Mouse (Mus musculus): Measurements from ENCODE around the gene Creg1. TPM values are rescaled to one million over a fixed set of nuclear protein-coding genes. Genes with fewer than 3 reads are reported as not detected.

Creg1 gene
- polyA plus RNA-seq, 1 experiment from 2014 or later, result 244 TPM

- Histone ChIP-seq H3K9me3 (ENCODE audit: control insufficient read depth, low read length) (no peaks in the 10 kb centered on the region), H3K9ac (ENCODE audit: low read depth, low read length) (no peak overlapping the region), H3K4me3 (ENCODE audit: low read depth, low read length) (no peak overlapping the region), H3K4me2 (no peak overlapping the region), H3K27ac (ENCODE audit: low read depth, low read length) (no peak overlapping the region), H3K36me3 (ENCODE audit: control insufficient read depth, insufficient read depth, low read length) (no peaks in the 10 kb centered on the region), H3K4me1 (replicated peaks; ENCODE audit: control insufficient read depth, insufficient read depth, low read length) (0 out of 2 replicates have a peak, but pooled peaks cover 2% of the 10 kb centered on the region), H3K27me3 (replicated peaks; ENCODE audit: control insufficient read depth, insufficient read depth, low read length) (no peaks in the 10 kb centered on the region)
- ATAC-seq (replicated peaks; ENCODE audit: low FRiP score) (no peak), DNase-seq (ENCODE audit: low spot score) (no peak)
- WGBS, result 70% methylated on average over 2 of the region's 2 CpGs
Observed at GRCm38 (mm10) chr1:165810633-165811032, 47.1 kb downstream of the Creg1 start.

GRCm38 (mm10) chr1:165811170-165811569, 47.6 kb downstream of the Creg1 start:
- no peak overlapping the region for H3K4me3 ChIP-seq (ENCODE audit: low read depth, low read length)
- DNase-seq (ENCODE audit: low spot score) (no peak), ATAC-seq (replicated peaks; ENCODE audit: low FRiP score) (peak; percentile 47; the same call in 1 of the 2 replicates)
- no peak overlapping the region for H3K27ac ChIP-seq (ENCODE audit: low read depth, low read length)
- 46% methylated on average over 5 of the region's 5 CpGs for WGBS
- H3K4me2 ChIP-seq, result no peak overlapping the region
- H3K36me3 ChIP-seq (ENCODE audit: control insufficient read depth, insufficient read depth, low read length), result no peaks in the 10 kb centered on the region
- no peak overlapping the region for H3K9ac ChIP-seq (ENCODE audit: low read depth, low read length)
- H3K27me3 ChIP-seq (replicated peaks; ENCODE audit: control insufficient read depth, insufficient read depth, low read length), result no peaks in the 10 kb centered on the region
- no peaks in the 10 kb centered on the region for H3K9me3 ChIP-seq (ENCODE audit: control insufficient read depth, low read length)
- 0 out of 2 replicates have a peak, but pooled peaks cover 2% of the 10 kb centered on the region for H3K4me1 ChIP-seq (replicated peaks; ENCODE audit: control insufficient read depth, insufficient read depth, low read length)

GRCm38 (mm10) chr1:165812775-165813174, 49.2 kb downstream of the Creg1 start:
- Histone ChIP-seq H3K27ac (ENCODE audit: low read depth, low read length) (no peak overlapping the region), H3K27me3 (replicated peaks; ENCODE audit: control insufficient read depth, insufficient read depth, low read length) (no peaks in the 10 kb centered on the region), H3K4me1 (replicated peaks; ENCODE audit: control insufficient read depth, insufficient read depth, low read length) (peaks cover 8% of the 10 kb centered on the region), H3K9me3 (ENCODE audit: control insufficient read depth, low read length) (no peaks in the 10 kb centered on the region), H3K36me3 (ENCODE audit: control insufficient read depth, insufficient read depth, low read length) (no peaks in the 10 kb centered on the region), H3K9ac (ENCODE audit: low read depth, low read length) (no peak overlapping the region), H3K4me2 (no peak overlapping the region), H3K4me3 (ENCODE audit: low read depth, low read length) (no peak overlapping the region)
- DNase-seq (ENCODE audit: low spot score), result no peak
- WGBS, result 80% methylated on average over 3 of the region's 3 CpGs
- no peak for ATAC-seq (replicated peaks; ENCODE audit: low FRiP score)

- Histone ChIP-seq H3K36me3 (ENCODE audit: control insufficient read depth, insufficient read depth, low read length) (no peaks in the 10 kb centered on the region), H3K4me1 (replicated peaks; ENCODE audit: control insufficient read depth, insufficient read depth, low read length) (peaks cover 22% of the 10 kb centered on the region), H3K9ac (ENCODE audit: low read depth, low read length) (no peak overlapping the region), H3K4me3 (ENCODE audit: low read depth, low read length) (no peak overlapping the region), H3K27me3 (replicated peaks; ENCODE audit: control insufficient read depth, insufficient read depth, low read length) (no peaks in the 10 kb centered on the region), H3K27ac (ENCODE audit: low read depth, low read length) (no peak overlapping the region), H3K4me2 (no peak overlapping the region), H3K9me3 (ENCODE audit: control insufficient read depth, low read length) (no peaks in the 10 kb centered on the region)
- no peak for DNase-seq (ENCODE audit: low spot score)
- no peak for ATAC-seq (replicated peaks; ENCODE audit: low FRiP score)
- WGBS, result 57% methylated on average over 7 of the region's 7 CpGs
Observed at GRCm38 (mm10) chr1:165814116-165814515, 50.6 kb downstream of the Creg1 start.

GRCm38 (mm10) chr1:165814521-165815278, 51.2 kb downstream of the Creg1 start:
- Histone ChIP-seq H3K27ac (ENCODE audit: low read depth, low read length) (no peak overlapping the region), H3K36me3 (ENCODE audit: control insufficient read depth, insufficient read depth, low read length) (no peaks in the 10 kb centered on the region), H3K4me3 (ENCODE audit: low read depth, low read length) (no peak overlapping the region), H3K4me1 (replicated peaks; ENCODE audit: control insufficient read depth, insufficient read depth, low read length) (peaks cover 24% of the 10 kb centered on the region), H3K4me2 (no peak overlapping the region), H3K9ac (ENCODE audit: low read depth, low read length) (no peak overlapping the region), H3K27me3 (replicated peaks; ENCODE audit: control insufficient read depth, insufficient read depth, low read length) (no peaks in the 10 kb centered on the region), H3K9me3 (ENCODE audit: control insufficient read depth, low read length) (no peaks in the 10 kb centered on the region)
- DNase-seq (ENCODE audit: low spot score) (no peak), ATAC-seq (replicated peaks; ENCODE audit: low FRiP score) (no peak)
- WGBS, result 57% methylated on average over 14 of the region's 14 CpGs

- 76% methylated on average over 9 of the region's 9 CpGs for WGBS
- no peak overlapping the region for H3K4me2 ChIP-seq
- no peak for ATAC-seq (replicated peaks; ENCODE audit: low FRiP score)
- H3K9ac ChIP-seq (ENCODE audit: low read depth, low read length), result no peak overlapping the region
- no peak overlapping the region for H3K27ac ChIP-seq (ENCODE audit: low read depth, low read length)
- no peaks in the 10 kb centered on the region for H3K36me3 ChIP-seq (ENCODE audit: control insufficient read depth, insufficient read depth, low read length)
- H3K4me1 ChIP-seq (replicated peaks; ENCODE audit: control insufficient read depth, insufficient read depth, low read length), result peaks cover 21% of the 10 kb centered on the region
- DNase-seq (ENCODE audit: low spot score), result no peak
- H3K9me3 ChIP-seq (ENCODE audit: control insufficient read depth, low read length), result no peaks in the 10 kb centered on the region
- no peaks in the 10 kb centered on the region for H3K27me3 ChIP-seq (replicated peaks; ENCODE audit: control insufficient read depth, insufficient read depth, low read length)
- H3K4me3 ChIP-seq (ENCODE audit: low read depth, low read length), result no peak overlapping the region
Observed at GRCm38 (mm10) chr1:165816391-165816790, 52.8 kb downstream of the Creg1 start.

GRCm38 (mm10) chr1:165817264-165817663, 53.7 kb downstream of the Creg1 start:
- no peak overlapping the region for H3K4me3 ChIP-seq (ENCODE audit: low read depth, low read length)
- WGBS, result 65% methylated on average over 9 of the region's 9 CpGs
- DNase-seq (ENCODE audit: low spot score), result no peak
- peaks cover 21% of the 10 kb centered on the region for H3K4me1 ChIP-seq (replicated peaks; ENCODE audit: control insufficient read depth, insufficient read depth, low read length)
- H3K36me3 ChIP-seq (ENCODE audit: control insufficient read depth, insufficient read depth, low read length), result no peaks in the 10 kb centered on the region
- no peaks in the 10 kb centered on the region for H3K9me3 ChIP-seq (ENCODE audit: control insufficient read depth, low read length)
- no peaks in the 10 kb centered on the region for H3K27me3 ChIP-seq (replicated peaks; ENCODE audit: control insufficient read depth, insufficient read depth, low read length)
- H3K27ac ChIP-seq (ENCODE audit: low read depth, low read length), result no peak overlapping the region
- H3K4me2 ChIP-seq, result no peak overlapping the region; the same call in 1 of the 2 replicates
- 0 out of 2 replicates have a peak, but pooled peaks have one; percentile 0 for ATAC-seq (replicated peaks; ENCODE audit: low FRiP score)
- no peak overlapping the region; the same call in 1 of the 2 replicates for H3K9ac ChIP-seq (ENCODE audit: low read depth, low read length)

GRCm38 (mm10) chr1:165818145-165818860, 54.8 kb downstream of the Creg1 start:
- no peaks in the 10 kb centered on the region for H3K27me3 ChIP-seq (replicated peaks; ENCODE audit: control insufficient read depth, insufficient read depth, low read length)
- peak; percentile 99 for ATAC-seq (replicated peaks; ENCODE audit: low FRiP score)
- peak overlapping the region; percentile 51 for H3K9ac ChIP-seq (ENCODE audit: low read depth, low read length)
- peak overlapping the region; percentile 33 for H3K4me2 ChIP-seq
- no peak overlapping the region for H3K4me3 ChIP-seq (ENCODE audit: low read depth, low read length)
- WGBS, result 19% methylated on average over 8 of the region's 8 CpGs
- H3K27ac ChIP-seq (ENCODE audit: low read depth, low read length), result peak overlapping the region; percentile 70
- H3K4me1 ChIP-seq (replicated peaks; ENCODE audit: control insufficient read depth, insufficient read depth, low read length), result peaks cover 21% of the 10 kb centered on the region
- DNase-seq (ENCODE audit: low spot score), result peak; percentile 71
- no peaks in the 10 kb centered on the region for H3K9me3 ChIP-seq (ENCODE audit: control insufficient read depth, low read length)
- H3K36me3 ChIP-seq (ENCODE audit: control insufficient read depth, insufficient read depth, low read length), result no peaks in the 10 kb centered on the region

Measured in liver, embryonic 11.5 days (tissue).